Mouse (Mus musculus) CH12.LX (cell line): ENCODE measurements at regions not wholly inside any gene's neighbourhood (a gene's known extent, or its start where the extent isn't known, plus 50 kb on each side); places are given as distances from the start of the nearest gene placed in this dataset.

Source experiments
- E2F4 ChIP-seq: IDR thresholded peaks from 2 replicates; pipeline ENCODE4 v1.6.1; 2011; ENCODE audit warnings: low read depth, low read length, improper control_type of control experiment; ENCODE audit not compliant: insufficient replicate concordance
- GABPA ChIP-seq: IDR thresholded peaks from 2 replicates; pipeline ENCODE4 v1.6.1; 2012; ENCODE audit warnings: low read depth, low read length, improper control_type of control experiment, inconsistent platforms; ENCODE audit not compliant: insufficient replicate concordance
- JUND ChIP-seq: conservative IDR thresholded peaks from 2 replicates; pipeline ENCODE4 v1.6.1; 2011; ENCODE audit warnings: low read depth, low read length, improper control_type of control experiment
- MAZ ChIP-seq: IDR thresholded peaks from 2 replicates; pipeline ENCODE4 v1.6.1; 2012; ENCODE audit warnings: low read depth, mild to moderate bottlenecking, inconsistent platforms, low read length, improper control_type of control experiment, moderate library complexity

GRCm38 (mm10) chr15:13367291-13367954, 193.9 kb upstream of the Cdh6 start:
- TF ChIP-seq JUND, result no peak
- no peak for TF ChIP-seq MAZ
- no peak for TF ChIP-seq E2F4
- no peak for TF ChIP-seq GABPA
